Mouse (Mus musculus) hindbrain, embryonic 13.5 days (tissue): ENCODE data around the gene Dot1l. TPM values are rescaled to one million over a fixed set of nuclear protein-coding genes. Genes with fewer than 3 reads are reported as not detected.

ENCODE experiments used
- ATAC-seq: fragments of 200-750 bp; cut with Nextera tagmentation; 2 replicates; pipeline ENCODE4 v1.8.0; 2017; ENCODE audit warnings: moderate TSS enrichment; ENCODE audit not compliant: low FRiP score
- H3K27ac ChIP-seq: fragments of 300-500 bp; sonication (generic); 2 replicates; pipeline ENCODE4 v1.5.1; 2015; ENCODE audit warnings: inconsistent platforms, mild to moderate bottlenecking, moderate library complexity
- H3K27me3 ChIP-seq: fragments of 300-500 bp; sonication (generic); 2 replicates; pipeline ENCODE4 v1.6.1; 2015; ENCODE audit warnings: mild to moderate bottlenecking, inconsistent platforms
- H3K36me3 ChIP-seq: fragments of 300-500 bp; sonication (generic); 2 replicates; pipeline ENCODE4 v1.6.1; 2015; ENCODE audit warnings: mild to moderate bottlenecking, inconsistent platforms
- H3K4me1 ChIP-seq: fragments of 300-500 bp; sonication (generic); replicated peaks from 2 replicates; pipeline ENCODE4 v1.6.1; 2015; ENCODE audit warnings: inconsistent platforms
- H3K4me2 ChIP-seq: fragments of 300-500 bp; sonication (generic); 2 replicates; pipeline ENCODE4 v1.6.1; 2015; ENCODE audit warnings: inconsistent platforms, mild to moderate bottlenecking, moderate library complexity
- H3K4me3 ChIP-seq: fragments of 300-500 bp; sonication (generic); 2 replicates; pipeline ENCODE4 v1.5.1; 2015; ENCODE audit warnings: mild to moderate bottlenecking, inconsistent platforms
- H3K9ac ChIP-seq: fragments of 300-500 bp; sonication (generic); 2 replicates; pipeline ENCODE4 v1.6.1; 2015; ENCODE audit warnings: mild to moderate bottlenecking, inconsistent platforms
- H3K9me3 ChIP-seq: fragments of 300-500 bp; sonication (generic); 2 replicates; pipeline ENCODE4 v1.6.1; 2016; ENCODE audit warnings: inconsistent platforms
- WGBS: fragments of 180-500 bp; shearing (Covaris S2); methylation state at CpG from one replicate; pipeline ENCODE4 v1.1.7; 2015; 5-methylcytosine and 5-hydroxymethylcytosine counted together
- polyA plus RNA-seq: library from polyadenylated mRNA; unstranded; fragments of >200 nt; fragmentation: Nextera tagmentation; extraction: Ambion mirVana; gene quantifications from 2 replicates; pipeline ENCODE4 v1.2.1, GENCODE M21; 2015

The Dot1l gene
- polyA plus RNA-seq, 1 experiment from 2014 or later: 19.4 TPM

GRCm38 (mm10) chr10:80797186-80798149, 42.5 kb downstream of the Dot1l start:
- H3K27me3 ChIP-seq: no peaks in the 10 kb centered on the region
- peaks cover 44% of the 10 kb centered on the region for H3K4me1 ChIP-seq
- peak overlapping the region; percentile 94 for H3K9ac ChIP-seq
- H3K36me3 ChIP-seq: peaks cover 57% of the 10 kb centered on the region
- H3K27ac ChIP-seq: peak overlapping the region; percentile 97
- peak overlapping the region; percentile 92 for H3K4me3 ChIP-seq
- H3K4me2 ChIP-seq: peak overlapping the region; percentile 93
- WGBS: 4% methylated on average over 58 of the region's 59 CpGs
- ATAC-seq: peak; percentile 79
- no peaks in the 10 kb centered on the region for H3K9me3 ChIP-seq

GRCm38 (mm10) chr10:80798150-80799006, 43.4 kb downstream of the Dot1l start, which contains the start of the genes Sf3a2 and Plekhj1:
Gene Sf3a2 (plus strand): TSS chr10:80798198.
Gene Plekhj1 (minus strand): TSS chr10:80798626.
- Histone ChIP-seq H3K4me3 (peak within 1 kb of the TSS; percentile 92), H3K27ac (peak within 1 kb of the TSS; percentile 97), H3K9me3 (no peaks in the 10 kb centered on the region), H3K4me1 (peaks cover 44% of the 10 kb centered on the region), H3K36me3 (peaks cover 57% of the 10 kb centered on the region), H3K27me3 (no peaks in the 10 kb centered on the region), H3K4me2 (peak within 1 kb of the TSS; percentile 93), H3K9ac (peak within 1 kb of the TSS; percentile 94)
- WGBS: under 1% methylated on average over 104 of the region's 104 CpGs
- peak; percentile 91 for ATAC-seq

- peaks cover 57% of the 10 kb centered on the region for H3K36me3 ChIP-seq
- H3K27ac ChIP-seq: peak overlapping the region; percentile 97
- peak overlapping the region; percentile 94 for H3K9ac ChIP-seq
- H3K9me3 ChIP-seq: no peaks in the 10 kb centered on the region
- H3K4me2 ChIP-seq: peak overlapping the region; percentile 93
- peaks cover 44% of the 10 kb centered on the region for H3K4me1 ChIP-seq
- WGBS: 4% methylated on average over 18 of the region's 18 CpGs
- H3K27me3 ChIP-seq: peaks cover under 1% of the 10 kb centered on the region; the same call in 1 of the 2 replicates
- no peak for ATAC-seq
- peak overlapping the region; percentile 92 for H3K4me3 ChIP-seq
Measured at GRCm38 (mm10) chr10:80799070-80799566, 44.1 kb downstream of the Dot1l start.

- no peaks in the 10 kb centered on the region for H3K9me3 ChIP-seq
- H3K27me3 ChIP-seq: peaks cover 20% of the 10 kb centered on the region
- H3K4me3 ChIP-seq: no peak overlapping the region
- H3K9ac ChIP-seq: no peak overlapping the region
- H3K27ac ChIP-seq: no peak overlapping the region
- peaks cover 38% of the 10 kb centered on the region for H3K4me1 ChIP-seq
- H3K36me3 ChIP-seq: peaks cover 46% of the 10 kb centered on the region
- H3K4me2 ChIP-seq: no peak overlapping the region
- no peak for ATAC-seq
- 93% methylated on average over 10 of the region's 10 CpGs for WGBS
Measured at GRCm38 (mm10) chr10:80802204-80802912, 47.4 kb downstream of the Dot1l start.

- Histone ChIP-seq H3K27ac (no peak overlapping the region), H3K36me3 (peaks cover 46% of the 10 kb centered on the region), H3K9ac (no peak overlapping the region), H3K27me3 (peaks cover 21% of the 10 kb centered on the region), H3K9me3 (no peaks in the 10 kb centered on the region), H3K4me2 (no peak overlapping the region), H3K4me3 (no peak overlapping the region), H3K4me1 (peaks cover 43% of the 10 kb centered on the region)
- WGBS: 97% methylated on average over 3 of the region's 3 CpGs
- ATAC-seq: no peak
Measured at GRCm38 (mm10) chr10:80802996-80803395, 48.0 kb downstream of the Dot1l start.

- Histone ChIP-seq H3K4me3 (no peak overlapping the region), H3K9me3 (no peaks in the 10 kb centered on the region), H3K27ac (no peak overlapping the region), H3K36me3 (peaks cover 46% of the 10 kb centered on the region), H3K4me2 (no peak overlapping the region), H3K27me3 (peaks cover 34% of the 10 kb centered on the region), H3K4me1 (peaks cover 54% of the 10 kb centered on the region), H3K9ac (no peak overlapping the region)
- 100% methylated on average over 2 of the region's 2 CpGs for WGBS
- ATAC-seq: no peak
Measured at GRCm38 (mm10) chr10:80804340-80804739, 49.3 kb downstream of the Dot1l start.

GRCm38 (mm10) chr10:80804916-80805315, 49.9 kb downstream of the Dot1l start, which contains the start of gene Amh:
Gene Amh (plus strand): TSS chr10:80805243.
- no peak for ATAC-seq
- peaks cover 40% of the 10 kb centered on the region for H3K27me3 ChIP-seq
- peak within 1 kb of the TSS; percentile 95; the same call in 1 of the 2 replicates for H3K4me2 ChIP-seq
- H3K36me3 ChIP-seq: peaks cover 46% of the 10 kb centered on the region
- H3K4me1 ChIP-seq: peaks cover 50% of the 10 kb centered on the region
- no peaks in the 10 kb centered on the region for H3K9me3 ChIP-seq
- WGBS: 74% methylated on average over 6 of the region's 6 CpGs
- H3K9ac ChIP-seq: peak within 1 kb of the TSS; percentile 82; the same call in 1 of the 2 replicates
- H3K27ac ChIP-seq: no peak within 1 kb of the TSS
- H3K4me3 ChIP-seq: no peak within 1 kb of the TSS

- H3K27me3 ChIP-seq: peaks cover 44% of the 10 kb centered on the region
- no peaks in the 10 kb centered on the region for H3K9me3 ChIP-seq
- H3K36me3 ChIP-seq: peaks cover 46% of the 10 kb centered on the region
- peaks cover 50% of the 10 kb centered on the region for H3K4me1 ChIP-seq
- 85% methylated on average over 5 of the region's 5 CpGs for WGBS
- no peak overlapping the region for H3K27ac ChIP-seq
- H3K4me3 ChIP-seq: no peak overlapping the region
- H3K9ac ChIP-seq: 0 out of 2 replicates have a peak overlapping the region, but pooled peaks have one; percentile 29
- no peak for ATAC-seq
- no peak overlapping the region for H3K4me2 ChIP-seq
Measured at GRCm38 (mm10) chr10:80805322-80805721, 50.3 kb downstream of the Dot1l start.

GRCm38 (mm10) chr10:80805925-80806324, 50.9 kb downstream of the Dot1l start:
- peaks cover 46% of the 10 kb centered on the region for H3K36me3 ChIP-seq
- 20% methylated on average over 3 of the region's 3 CpGs for WGBS
- peaks cover 46% of the 10 kb centered on the region for H3K4me1 ChIP-seq
- H3K9ac ChIP-seq: peak overlapping the region; percentile 82; the same call in 1 of the 2 replicates
- no peaks in the 10 kb centered on the region for H3K9me3 ChIP-seq
- ATAC-seq: peak; percentile 26
- H3K4me3 ChIP-seq: no peak overlapping the region
- H3K4me2 ChIP-seq: peak overlapping the region; percentile 95; the same call in 1 of the 2 replicates
- H3K27ac ChIP-seq: no peak overlapping the region
- peaks cover 50% of the 10 kb centered on the region for H3K27me3 ChIP-seq

- WGBS: 37% methylated on average over 34 of the region's 34 CpGs
- H3K36me3 ChIP-seq: peaks cover 40% of the 10 kb centered on the region
- peak overlapping the region; percentile 82 for H3K9ac ChIP-seq
- ATAC-seq: peak; percentile 27
- H3K4me3 ChIP-seq: peak overlapping the region; percentile 52
- peak overlapping the region; percentile 95 for H3K4me2 ChIP-seq
- H3K9me3 ChIP-seq: no peaks in the 10 kb centered on the region
- H3K27ac ChIP-seq: peak overlapping the region; percentile 89
- peaks cover 52% of the 10 kb centered on the region for H3K27me3 ChIP-seq
- H3K4me1 ChIP-seq: peaks cover 46% of the 10 kb centered on the region
Measured at GRCm38 (mm10) chr10:80806341-80807056, 51.5 kb downstream of the Dot1l start.
